Mouse (Mus musculus) lung, embryonic 14.5 days (tissue): ENCODE measurements around the gene Tnni3. TPM values are rescaled to one million over a fixed set of nuclear protein-coding genes. Genes with fewer than 3 reads are reported as not detected.

Experiments used
- ATAC-seq: fragments of 200-750 bp; cut with Nextera tagmentation; 2 replicates; pipeline ENCODE4 v1.8.0; 2017; ENCODE audit warnings: mild to moderate bottlenecking, moderate TSS enrichment, moderate library complexity; ENCODE audit not compliant: insufficient read depth
- DNase-seq: peaks from one replicate; pipeline ENCODE4 v3.0.0-alpha.2; 2015
- H3K27ac ChIP-seq: fragments of 300-500 bp; sonication (generic); 2 replicates; pipeline ENCODE4 v1.5.1; 2014; ENCODE audit warnings: low read depth, mild to moderate bottlenecking, moderate library complexity
- H3K27me3 ChIP-seq: fragments of 300-500 bp; sonication (generic); 2 replicates; pipeline ENCODE4 v1.6.1; 2014; ENCODE audit warnings: low read length, control low read depth; ENCODE audit not compliant: insufficient read depth
- H3K36me3 ChIP-seq: fragments of 300-500 bp; sonication (generic); 2 replicates; pipeline ENCODE4 v1.6.1; 2014; ENCODE audit warnings: control low read depth; ENCODE audit not compliant: insufficient read depth
- H3K4me1 ChIP-seq: fragments of 300-500 bp; sonication (generic); 2 replicates; pipeline ENCODE4 v1.6.1; 2014; ENCODE audit warnings: antibody characterized with exemption, control low read depth; ENCODE audit not compliant: insufficient read depth
- H3K4me2 ChIP-seq: fragments of 300-500 bp; sonication (generic); 2 replicates; pipeline ENCODE4 v1.6.1; 2014; ENCODE audit warnings: mild to moderate bottlenecking
- H3K4me3 ChIP-seq: fragments of 300-500 bp; sonication (generic); 2 replicates; pipeline ENCODE4 v1.5.1; 2014; ENCODE audit warnings: low read depth, low read length
- H3K9ac ChIP-seq: fragments of 300-500 bp; sonication (generic); 2 replicates; pipeline ENCODE4 v1.6.1; 2014
- H3K9me3 ChIP-seq: fragments of 300-500 bp; sonication (generic); 2 replicates; pipeline ENCODE4 v1.6.1; 2016; ENCODE audit warnings: low read depth, low read length, control low read depth
- CTCF ChIP-seq: IDR thresholded peaks from 2 replicates; pipeline ENCODE4 v1.5.1; 2016; ENCODE audit warnings: antibody characterized with exemption, low read depth
- WGBS: fragments of 180-500 bp; shearing (Covaris S2); extraction: QIAGEN DNeasy Blood & Tissue Kit; methylation state at CpG from one replicate; pipeline ENCODE4 v1.1.7; 2014; 5-methylcytosine and 5-hydroxymethylcytosine counted together
- polyA plus RNA-seq: library from polyadenylated mRNA; unstranded; fragments of >200 nt; fragmentation: Nextera tagmentation; extraction: Ambion mirVana; gene quantifications from 2 replicates; pipeline ENCODE4 v1.2.1, GENCODE M21; 2014

Gene Tnni3
- polyA plus RNA-seq, 1 experiment from 2014 or later, result 5.3 TPM

DNA sequence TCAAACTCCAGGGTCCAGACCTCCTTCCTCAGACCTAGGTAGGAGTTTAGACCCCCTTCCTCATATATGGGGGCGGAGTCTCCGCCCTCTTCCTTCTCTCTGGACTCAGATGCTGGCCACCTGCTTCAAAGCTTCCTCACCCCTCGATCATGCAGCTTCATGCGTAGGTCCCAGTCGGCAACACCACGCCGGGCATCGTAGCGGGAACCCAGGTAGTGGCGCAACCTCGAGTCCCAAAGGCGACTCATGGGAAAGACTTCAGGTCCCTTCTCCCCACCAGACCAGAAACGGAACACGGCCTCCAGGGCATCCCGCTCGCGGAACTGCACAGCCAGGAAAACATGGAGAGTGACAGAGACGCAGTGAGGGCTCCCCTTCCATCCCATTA is 3.3 kb upstream of the Tnni3 start:
- H3K27me3 ChIP-seq, result peaks cover 10% of the 10 kb centered on the region
- H3K4me2 ChIP-seq, result peak overlapping the region; percentile 69
- 49% methylated on average over 18 of the region's 18 CpGs for WGBS
- peak overlapping the region; percentile 30; the same call in 1 of the 2 replicates for H3K4me3 ChIP-seq
- no peak for TF ChIP-seq CTCF
- no peaks in the 10 kb centered on the region for H3K36me3 ChIP-seq
- no peak overlapping the region for H3K27ac ChIP-seq
- DNase-seq (no peak), ATAC-seq (no peak)
- no peaks in the 10 kb centered on the region for H3K9me3 ChIP-seq
- no peaks in the 10 kb centered on the region for H3K4me1 ChIP-seq
- no peak overlapping the region for H3K9ac ChIP-seq

GRCm38 (mm10) chr7:4526341-4527301 is 2.6 kb upstream of the Tnni3 start:
- DNase-seq (peak; percentile 97), ATAC-seq (peak; percentile 94)
- Histone ChIP-seq H3K9ac (peak overlapping the region; percentile 52), H3K27ac (peak overlapping the region; percentile 61; the same call in 1 of the 2 replicates), H3K36me3 (no peaks in the 10 kb centered on the region), H3K27me3 (peaks cover 10% of the 10 kb centered on the region), H3K4me3 (peak overlapping the region; percentile 30), H3K4me2 (peak overlapping the region; percentile 69), H3K4me1 (no peaks in the 10 kb centered on the region), H3K9me3 (no peaks in the 10 kb centered on the region)
- 21% methylated on average over 40 of the region's 40 CpGs for WGBS
- TF ChIP-seq CTCF, result peak; percentile 82

- Histone ChIP-seq H3K4me3 (no peak overlapping the region), H3K4me1 (0 out of 2 replicates have a peak, but pooled peaks cover 3% of the 10 kb centered on the region), H3K4me2 (no peak overlapping the region), H3K36me3 (no peaks in the 10 kb centered on the region), H3K9me3 (no peaks in the 10 kb centered on the region), H3K27me3 (peaks cover 10% of the 10 kb centered on the region), H3K9ac (no peak overlapping the region), H3K27ac (no peak overlapping the region)
- ATAC-seq (no peak), DNase-seq (no peak)
- WGBS, result 83% methylated on average over 33 of the region's 33 CpGs
- TF ChIP-seq CTCF, result no peak
Measured at GRCm38 (mm10) chr7:4523205-4524130, 561 bp downstream of the Tnni3 start.

DNA sequence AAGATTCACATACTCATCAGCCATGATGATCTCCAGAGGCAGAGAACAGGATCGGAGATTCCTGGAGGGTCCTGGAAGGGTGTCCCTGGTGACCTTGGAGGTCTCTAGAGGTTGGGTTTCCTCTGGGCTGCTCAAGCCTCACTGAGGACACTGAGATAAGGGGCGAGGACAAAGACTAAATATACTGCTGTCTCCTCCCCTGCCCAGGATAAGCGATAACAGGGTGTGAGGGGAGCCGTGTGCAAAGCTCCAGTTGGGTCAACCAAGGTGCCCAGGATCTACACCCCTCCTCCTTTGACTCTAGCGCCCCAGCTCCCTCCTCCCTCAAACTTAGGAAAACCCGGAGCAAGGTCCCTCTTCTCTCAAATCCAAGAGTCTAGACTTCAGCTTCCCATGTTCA is 1.7 kb downstream of the Tnni3 start:
- DNase-seq (no peak), ATAC-seq (no peak)
- H3K9ac ChIP-seq, result no peak overlapping the region
- no peak overlapping the region; the same call in 1 of the 2 replicates for H3K27ac ChIP-seq
- WGBS, result 74% methylated on average over 6 of the region's 6 CpGs
- 0 out of 2 replicates have a peak, but pooled peaks cover 3% of the 10 kb centered on the region for H3K4me1 ChIP-seq
- H3K27me3 ChIP-seq, result peaks cover 3% of the 10 kb centered on the region
- H3K4me3 ChIP-seq, result no peak overlapping the region
- no peaks in the 10 kb centered on the region for H3K36me3 ChIP-seq
- TF ChIP-seq CTCF, result no peak
- H3K4me2 ChIP-seq, result no peak overlapping the region
- no peaks in the 10 kb centered on the region for H3K9me3 ChIP-seq

- peak; percentile 23; the same call in 1 of the 2 replicates for TF ChIP-seq CTCF
- peak; percentile 43 for DNase-seq
- no peak for ATAC-seq
- H3K9ac ChIP-seq, result peak overlapping the region; percentile 40; the same call in 1 of the 2 replicates
- H3K4me1 ChIP-seq, result 0 out of 2 replicates have a peak, but pooled peaks cover 3% of the 10 kb centered on the region
- peak overlapping the region; percentile 24 for H3K4me3 ChIP-seq
- H3K9me3 ChIP-seq, result no peaks in the 10 kb centered on the region
- H3K27me3 ChIP-seq, result no peaks in the 10 kb centered on the region
- no peaks in the 10 kb centered on the region for H3K36me3 ChIP-seq
- 33% methylated on average over 31 of the region's 32 CpGs for WGBS
- peak overlapping the region; percentile 58 for H3K4me2 ChIP-seq
- peak overlapping the region; percentile 36; the same call in 1 of the 2 replicates for H3K27ac ChIP-seq
Measured at GRCm38 (mm10) chr7:4521231-4522003, 2.6 kb downstream of the Tnni3 start.

GRCm38 (mm10) chr7:4518487-4518886 is 5.5 kb downstream of the Tnni3 start:
- Histone ChIP-seq H3K27ac (no peak overlapping the region), H3K4me2 (no peak overlapping the region), H3K4me3 (no peak overlapping the region), H3K4me1 (0 out of 2 replicates have a peak, but pooled peaks cover 3% of the 10 kb centered on the region), H3K9ac (no peak overlapping the region), H3K9me3 (no peaks in the 10 kb centered on the region), H3K36me3 (no peaks in the 10 kb centered on the region), H3K27me3 (no peaks in the 10 kb centered on the region)
- no peak for ATAC-seq
- 60% methylated on average over 1 of the region's 1 CpGs for WGBS
- no peak for DNase-seq
- no peak for TF ChIP-seq CTCF
